Mouse (Mus musculus): ENCODE measurements around the gene Galr2. TPM values are rescaled to one million over a fixed set of nuclear protein-coding genes. Genes with fewer than 3 reads are reported as not detected.
"Not testable (repeated sequence)": the region's sequence is repeated elsewhere in the genome, so short reads cannot be mapped to it uniquely, and the experiment has no call there.

The Galr2 gene
- polyA plus RNA-seq, 1 experiment = 1.5 TPM

DNA sequence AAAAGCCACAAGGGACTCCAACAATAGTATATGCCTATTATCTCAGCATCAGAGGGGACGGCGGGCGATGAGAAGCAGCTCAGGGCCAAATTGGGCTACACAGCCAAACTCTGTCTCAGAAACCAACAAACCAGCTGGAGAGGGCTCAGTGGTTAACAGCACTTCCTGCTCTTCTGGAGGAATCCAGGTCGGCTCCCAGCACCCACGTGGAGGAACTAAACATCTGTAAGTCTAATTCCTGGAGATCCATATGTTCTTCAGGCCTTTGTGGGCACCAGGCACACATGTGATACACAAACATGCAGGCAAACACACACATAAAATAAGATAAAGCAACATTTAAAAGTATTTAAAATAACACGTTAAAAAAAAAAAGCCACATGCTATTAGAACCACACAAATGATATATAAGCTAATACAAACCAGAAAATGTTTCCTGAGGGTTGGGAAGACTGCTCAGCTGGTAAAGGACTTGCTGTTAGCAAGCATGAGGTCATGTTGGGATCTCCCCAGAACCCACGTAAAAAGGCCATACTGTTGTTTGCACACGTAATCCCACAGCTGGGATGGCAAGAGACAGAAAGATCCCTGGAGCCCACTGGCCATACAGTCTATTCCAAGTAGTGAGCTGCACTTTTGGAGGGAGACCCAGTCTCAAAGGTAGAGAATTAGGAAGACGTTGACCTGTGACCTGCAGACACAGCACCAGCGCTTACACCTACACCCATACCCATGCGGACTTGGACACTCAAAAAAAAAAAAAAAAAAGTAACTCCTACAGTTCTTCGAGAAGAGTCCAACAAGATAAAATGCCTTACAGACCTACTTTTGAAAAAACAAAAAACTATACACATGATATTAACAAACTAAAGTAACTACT, 7.9 kb upstream of the Galr2 start:
- Histone ChIP-seq H3K4me3 (peak overlapping the region; percentile 83), H3K4me2 (ENCODE audit: low read depth) (peak overlapping the region; percentile 86), H3K79me2 (ENCODE audit: control insufficient read depth, insufficient read depth) (peaks cover 61% of the 10 kb centered on the region), H3K36me3 (ENCODE audit: control insufficient read depth, insufficient read depth) (peaks cover 24% of the 10 kb centered on the region), H3ac (ENCODE audit: control insufficient read depth, insufficient read length) (peak overlapping the region; percentile 68), H3K27me3 (ENCODE audit: control insufficient read depth, insufficient read depth, insufficient read length) (no peaks in the 10 kb centered on the region)
- TF ChIP-seq MAX (IDR thresholded peaks at IDR 0.05; ENCODE audit: low read depth) (no peak), MYOD1 (IDR thresholded peaks at IDR 0.05; ENCODE audit: control insufficient read depth in 1 of 3, insufficient read length in 2 of 3, low read depth in 2 of 3) (no peak), USF1 (IDR thresholded peaks at IDR 0.05; ENCODE audit: low read depth) (no peak), TCF3 (IDR thresholded peaks at IDR 0.05; ENCODE audit: insufficient read length, low read depth) (no peak)

DNA sequence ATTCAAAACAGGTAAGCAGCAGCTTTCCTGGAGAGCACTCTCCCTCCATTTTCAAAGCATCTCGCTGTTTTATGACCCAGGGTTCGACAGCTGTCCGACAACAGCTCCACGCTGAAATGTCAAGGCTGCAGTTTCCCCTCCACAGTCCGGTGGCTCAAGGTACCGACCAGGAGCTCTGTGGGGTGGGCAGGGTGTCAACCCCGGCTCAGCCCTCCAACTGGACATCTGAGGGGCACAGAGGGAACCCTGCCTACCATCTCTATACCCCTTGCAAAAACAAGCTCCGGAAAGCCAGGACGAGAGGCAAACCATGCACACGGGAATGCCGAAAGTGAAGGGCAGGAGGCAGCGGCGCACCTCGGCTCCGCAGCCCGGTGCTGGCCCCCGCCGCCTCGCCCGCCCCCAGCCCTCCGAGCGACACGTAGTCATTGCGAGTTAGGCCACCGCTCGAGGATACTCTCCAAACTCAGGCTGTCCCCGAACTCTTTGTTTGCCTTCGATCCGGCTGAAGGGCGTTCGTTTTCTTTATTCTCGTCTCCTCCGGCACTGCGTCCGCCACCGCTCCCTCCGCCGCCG, 7.2 kb upstream of the Galr2 start:
- peaks cover 19% of the 10 kb centered on the region for H3K36me3 ChIP-seq (ENCODE audit: control insufficient read depth, insufficient read depth)
- H3ac ChIP-seq (ENCODE audit: control insufficient read depth, insufficient read length) = peak overlapping the region; percentile 68
- H3K4me3 ChIP-seq = peak overlapping the region; percentile 83
- TF ChIP-seq CEBPB (IDR thresholded peaks at IDR 0.05; ENCODE audit: insufficient read depth, poor library complexity, severe bottlenecking) = no peak
- no peak for TF ChIP-seq REST (IDR thresholded peaks at IDR 0.05; ENCODE audit: insufficient read depth, insufficient read length)
- TF ChIP-seq SRF (IDR thresholded peaks at IDR 0.05; ENCODE audit: control insufficient read depth, insufficient read length, low read depth) = no peak
- no peak for TF ChIP-seq TCF3 (IDR thresholded peaks at IDR 0.05; ENCODE audit: insufficient read length, low read depth)
- TF ChIP-seq USF1 (IDR thresholded peaks at IDR 0.05; ENCODE audit: low read depth) = no peak
- no peak for TF ChIP-seq POLR2A (IDR thresholded peaks at IDR 0.05; ENCODE audit: insufficient read length, low read depth)
- TF ChIP-seq MAX (IDR thresholded peaks at IDR 0.05; ENCODE audit: low read depth) = no peak
- no peak for TF ChIP-seq POLR2AphosphoS2 (IDR thresholded peaks at IDR 0.05; ENCODE audit: insufficient read length, low read depth)
- TF ChIP-seq TCF12 (IDR thresholded peaks at IDR 0.05; ENCODE audit: insufficient read depth, poor library complexity, severe bottlenecking) = no peak
- TF ChIP-seq MYOD1 (IDR thresholded peaks at IDR 0.05; ENCODE audit: control insufficient read depth in 1 of 3, insufficient read length in 2 of 3, low read depth in 2 of 3) = no peak
- no peak for TF ChIP-seq E2F4 (IDR thresholded peaks at IDR 0.05; ENCODE audit: insufficient read depth)
- no peak for TF ChIP-seq MYOG (IDR thresholded peaks at IDR 0.05; ENCODE audit: control insufficient read depth in 1 of 3, insufficient read depth in 1 of 3, insufficient read length in 2 of 3, low read depth in 2 of 3)
- peak overlapping the region; percentile 86 for H3K4me2 ChIP-seq (ENCODE audit: low read depth)
- peaks cover 61% of the 10 kb centered on the region for H3K79me2 ChIP-seq (ENCODE audit: control insufficient read depth, insufficient read depth)
- no peaks in the 10 kb centered on the region for H3K27me3 ChIP-seq (ENCODE audit: control insufficient read depth, insufficient read depth, insufficient read length)

GRCm38 (mm10) chr11:116274045-116274666, 6.6 kb upstream of the Galr2 start, which contains the start of gene Srp68:
Gene Srp68 (minus strand): TSS chr11:116274217.
- Histone ChIP-seq H3K36me3 (ENCODE audit: control insufficient read depth, insufficient read depth) (peaks cover 19% of the 10 kb centered on the region), H3K27me3 (ENCODE audit: control insufficient read depth, insufficient read depth, insufficient read length) (no peaks in the 10 kb centered on the region), H3ac (ENCODE audit: control insufficient read depth, insufficient read length) (peak within 1 kb of the TSS; percentile 68), H3K79me2 (ENCODE audit: control insufficient read depth, insufficient read depth) (peaks cover 56% of the 10 kb centered on the region), H3K4me3 (peak within 1 kb of the TSS; percentile 83), H3K4me2 (ENCODE audit: low read depth) (peak within 1 kb of the TSS; percentile 86)
- TF ChIP-seq POLR2AphosphoS2 (IDR thresholded peaks at IDR 0.05; ENCODE audit: insufficient read length, low read depth) (peak; percentile 82), CEBPB (IDR thresholded peaks at IDR 0.05; ENCODE audit: insufficient read depth, poor library complexity, severe bottlenecking) (no peak), REST (IDR thresholded peaks at IDR 0.05; ENCODE audit: insufficient read depth, insufficient read length) (peak; percentile 6), TCF12 (IDR thresholded peaks at IDR 0.05; ENCODE audit: insufficient read depth, poor library complexity, severe bottlenecking) (no peak), USF1 (IDR thresholded peaks at IDR 0.05; ENCODE audit: low read depth) (peak; percentile 87), SRF (IDR thresholded peaks at IDR 0.05; ENCODE audit: control insufficient read depth, insufficient read length, low read depth) (peak; percentile 43), MYOG (IDR thresholded peaks at IDR 0.05; ENCODE audit: control insufficient read depth in 1 of 3, insufficient read depth in 1 of 3, insufficient read length in 2 of 3, low read depth in 2 of 3) (peak in 2 of 3 experiments; percentile 45 to 55), POLR2A (IDR thresholded peaks at IDR 0.05; ENCODE audit: insufficient read length, low read depth) (peak; percentile 91)

GRCm38 (mm10) chr11:116277184-116277583, 3.6 kb upstream of the Galr2 start:
- H3K4me3 ChIP-seq = not testable (repeated sequence)

GRCm38 (mm10) chr11:116281671-116282070, 932 bp downstream of the Galr2 start:
- peaks cover 15% of the 10 kb centered on the region for H3K27me3 ChIP-seq (ENCODE audit: control insufficient read depth, insufficient read depth, insufficient read length)
- TF ChIP-seq E2F4 (IDR thresholded peaks at IDR 0.05; ENCODE audit: insufficient read depth) (no peak), TCF3 (IDR thresholded peaks at IDR 0.05; ENCODE audit: insufficient read length, low read depth) (no peak), USF1 (IDR thresholded peaks at IDR 0.05; ENCODE audit: low read depth) (no peak), CEBPB (IDR thresholded peaks at IDR 0.05; ENCODE audit: insufficient read depth, poor library complexity, severe bottlenecking) (no peak), MYOG (IDR thresholded peaks at IDR 0.05; ENCODE audit: control insufficient read depth in 1 of 3, insufficient read depth in 1 of 3, insufficient read length in 2 of 3, low read depth in 2 of 3) (no peak), TCF12 (IDR thresholded peaks at IDR 0.05; ENCODE audit: insufficient read depth, poor library complexity, severe bottlenecking) (no peak), POLR2A (IDR thresholded peaks at IDR 0.05; ENCODE audit: insufficient read length, low read depth) (no peak), MYOD1 (IDR thresholded peaks at IDR 0.05; ENCODE audit: control insufficient read depth in 1 of 3, insufficient read length in 2 of 3, low read depth in 2 of 3) (no peak), MAX (IDR thresholded peaks at IDR 0.05; ENCODE audit: low read depth) (no peak), REST (IDR thresholded peaks at IDR 0.05; ENCODE audit: insufficient read depth, insufficient read length) (no peak), SRF (IDR thresholded peaks at IDR 0.05; ENCODE audit: control insufficient read depth, insufficient read length, low read depth) (no peak), POLR2AphosphoS2 (IDR thresholded peaks at IDR 0.05; ENCODE audit: insufficient read length, low read depth) (no peak)
- no peaks in the 10 kb centered on the region for H3K79me2 ChIP-seq (ENCODE audit: control insufficient read depth, insufficient read depth)
- no peak overlapping the region for H3ac ChIP-seq (ENCODE audit: control insufficient read depth, insufficient read length)
- H3K4me3 ChIP-seq = no peak overlapping the region
- no peaks in the 10 kb centered on the region for H3K36me3 ChIP-seq (ENCODE audit: control insufficient read depth, insufficient read depth)
- H3K4me2 ChIP-seq (ENCODE audit: low read depth) = peak overlapping the region; percentile 55

More at GRCm38 (mm10) chr11:116277184-116277583, 3.6 kb upstream of the Galr2 start:
- not testable (repeated sequence) for H3ac ChIP-seq (ENCODE audit: control insufficient read depth, insufficient read length); H3K4me2 ChIP-seq (ENCODE audit: low read depth); H3K36me3 ChIP-seq (ENCODE audit: control insufficient read depth, insufficient read depth); H3K27me3 ChIP-seq (ENCODE audit: control insufficient read depth, insufficient read depth, insufficient read length)
- H3K79me2 ChIP-seq (ENCODE audit: control insufficient read depth, insufficient read depth) = peaks cover 27% of the 10 kb centered on the region
